Mouse (Mus musculus) duodenum, adult 2 months (tissue): Measurements from ENCODE around the gene 4930524N10Rik. TPM values are rescaled to one million over a fixed set of nuclear protein-coding genes. Genes with fewer than 3 reads are reported as not detected.

Source experiments
- polyA plus RNA-seq: library from polyadenylated mRNA; depleted of rRNA; stranded (reverse); fragments of >200 nt; gene quantifications from 2 replicates; pipeline ENCODE4 v1.2.3, GENCODE M21; 2012; ENCODE audit warnings: low replicate concordance; rRNA removed

The 4930524N10Rik gene
- polyA plus RNA-seq, result not detected in 2 replicates

GRCm38 (mm10) chrX:154343292-154343691, at the start of gene 4930524N10Rik:
Gene 4930524N10Rik, minus strand, starts transcription at chrX:154343392.

Other genes with a start within 250 kb of the 4930524N10Rik start
- gene Gm15140, start 222.7 kb downstream of the 4930524N10Rik start, polyA plus RNA-seq, result not detected in 2 replicates
- gene Samt4, start 138.6 kb upstream of the 4930524N10Rik start, polyA plus RNA-seq, result not detected in 2 replicates
- not detected in 2 replicates for gene Samt2, start 236.0 kb upstream of the 4930524N10Rik start, polyA plus RNA-seq